Mouse (Mus musculus) urinary bladder, postnatal 25 days (tissue): ENCODE results near the gene Eid2b.

ENCODE experiments used
- DNase-seq: peaks from one replicate; pipeline ENCODE4 v3.0.0; 2022; ENCODE audit warnings: low spot score

Eid2b gene

DNA sequence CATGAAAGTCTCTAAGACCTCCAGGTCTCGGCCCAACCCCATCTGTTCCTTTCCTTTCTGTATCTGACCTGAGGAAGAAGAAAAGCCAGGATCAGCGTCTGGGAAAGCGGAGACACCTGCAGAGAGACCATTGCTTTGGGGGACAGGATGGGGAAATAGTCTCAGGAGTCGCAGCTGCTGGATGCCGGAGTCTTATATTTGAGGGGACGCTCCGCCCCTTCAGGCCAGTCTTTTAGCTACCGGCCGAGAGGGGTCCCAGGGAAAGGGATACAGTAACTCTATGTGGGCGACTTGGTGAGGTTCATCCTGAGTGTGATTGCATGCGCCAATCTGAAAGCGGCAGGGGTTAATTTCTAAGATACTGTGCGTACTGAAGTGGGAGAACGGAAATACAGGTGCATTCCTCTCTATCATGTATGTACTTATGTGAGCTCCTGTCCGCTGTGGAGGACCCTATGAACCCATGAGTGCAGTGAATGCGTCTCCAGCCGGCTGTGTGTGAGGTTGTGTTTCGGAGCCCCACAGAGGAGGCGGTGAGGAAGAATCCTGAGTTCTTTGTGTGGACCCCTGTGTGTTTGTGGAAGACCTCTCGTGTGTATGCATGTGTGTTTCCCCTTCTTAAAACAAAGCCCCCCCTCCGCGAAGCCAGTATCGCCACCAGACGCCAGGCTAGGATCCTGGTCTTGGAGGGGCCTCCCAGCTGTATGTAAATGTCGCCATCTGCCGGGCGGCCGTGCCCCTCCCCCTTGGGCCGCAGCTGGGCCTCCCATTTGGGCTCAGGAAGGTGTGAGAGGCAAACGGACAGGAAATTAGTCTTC is 24.3 kb downstream of the Eid2b start, which contains the start of gene Dll3:
TSS of gene Dll3 (minus strand) at position 623 of the 818 bp plus-strand sequence.
- DNase-seq, result peak; percentile 35

DNA sequence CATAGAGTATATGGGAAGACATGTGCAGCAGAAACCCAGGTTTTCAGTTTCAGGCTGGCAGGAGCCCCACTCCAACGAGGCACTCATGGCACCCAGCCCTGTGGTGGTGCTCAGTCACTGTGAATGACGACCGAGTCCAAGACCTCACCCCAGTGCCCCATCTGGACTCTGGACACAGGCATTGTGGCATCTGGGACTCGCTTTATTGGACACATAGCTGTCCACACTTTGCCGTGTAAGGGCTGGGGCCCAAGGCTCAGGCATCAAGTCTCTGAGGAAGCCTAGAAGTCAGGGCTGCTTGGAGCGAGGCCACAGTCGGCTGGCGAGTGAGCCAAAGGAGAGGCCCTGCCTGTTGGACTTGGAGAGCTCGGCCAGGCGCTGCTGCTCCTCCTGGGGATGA is 28.1 kb downstream of the Eid2b start:
- DNase-seq, result no peak

DNA sequence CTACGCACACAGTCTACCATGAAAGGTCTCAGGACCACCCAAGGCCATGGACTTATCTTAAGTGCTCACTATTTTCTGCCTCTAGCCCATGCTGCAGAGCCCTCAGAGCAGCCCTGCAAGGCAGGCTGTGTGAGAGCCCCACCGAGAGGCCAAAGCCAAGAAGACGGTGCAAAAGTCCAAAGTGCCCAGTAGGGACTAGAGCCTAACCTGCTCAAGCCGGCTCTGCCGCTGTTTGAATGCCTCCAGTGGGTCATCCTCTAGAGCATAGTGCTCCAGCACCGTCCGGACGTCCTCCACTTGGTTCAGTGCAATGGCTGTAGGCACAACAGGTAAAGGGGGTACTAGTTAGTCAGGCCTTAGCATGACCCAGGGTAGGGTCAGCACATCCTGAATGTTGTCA is 28.7 kb downstream of the Eid2b start:
- no peak for DNase-seq

DNA sequence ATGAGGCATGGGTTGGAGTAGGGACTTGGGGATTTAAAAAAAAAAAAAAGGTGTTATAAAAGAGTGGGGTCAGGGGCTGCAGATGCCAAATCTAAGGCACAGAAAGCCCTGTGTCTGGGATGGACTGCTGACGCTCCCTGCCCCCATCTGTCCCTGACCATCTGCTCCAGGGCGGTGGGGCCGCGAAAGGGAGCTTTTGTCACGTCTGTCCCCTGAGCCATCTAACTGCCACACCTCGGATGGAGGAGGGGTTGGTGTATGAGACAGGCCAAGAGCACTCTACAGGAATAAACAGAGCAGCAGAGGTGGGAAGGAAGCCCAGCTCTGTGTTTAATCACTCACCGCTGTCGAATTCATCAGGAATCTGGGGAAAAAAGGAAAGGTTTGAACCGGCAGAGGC is 32.2 kb downstream of the Eid2b start:
- no peak for DNase-seq

DNA sequence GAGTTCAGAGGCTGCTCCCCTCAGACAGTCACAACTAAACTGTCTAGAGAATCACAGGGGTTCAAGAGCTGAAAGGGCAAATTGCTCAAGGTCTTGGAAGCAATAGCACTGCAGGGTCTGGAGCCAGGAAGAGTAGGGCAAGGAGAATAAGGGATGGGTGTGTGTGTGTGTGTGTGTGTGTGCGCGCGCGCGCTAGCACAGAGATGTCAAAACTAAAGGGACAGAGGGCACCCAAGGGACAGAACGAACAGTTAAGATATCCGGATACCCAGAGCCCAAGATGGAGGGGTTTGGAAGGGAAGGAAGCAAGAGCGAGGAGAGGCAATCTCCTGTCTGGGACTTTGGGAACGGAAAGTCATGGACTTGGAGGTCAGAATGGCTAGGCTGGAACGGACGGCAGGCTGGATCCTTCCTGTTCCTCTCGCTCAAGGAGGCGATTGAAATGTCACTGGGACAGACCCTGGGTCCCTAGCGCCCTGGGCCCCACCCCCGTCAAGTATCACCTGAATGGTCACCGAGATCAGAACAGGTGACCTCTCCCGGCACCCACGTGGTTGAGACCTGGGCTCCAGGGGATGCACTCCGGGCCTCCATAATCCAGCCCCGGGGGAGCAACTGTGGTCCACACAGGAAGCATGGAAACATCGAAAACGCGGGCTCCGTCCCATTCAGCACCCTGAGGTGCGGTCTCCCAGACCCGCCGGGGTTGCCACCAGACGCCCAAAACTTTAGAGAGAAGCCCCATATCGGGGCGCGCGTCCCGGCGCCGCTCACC is 33.8 kb downstream of the Eid2b start:
- DNase-seq, result no peak

DNA sequence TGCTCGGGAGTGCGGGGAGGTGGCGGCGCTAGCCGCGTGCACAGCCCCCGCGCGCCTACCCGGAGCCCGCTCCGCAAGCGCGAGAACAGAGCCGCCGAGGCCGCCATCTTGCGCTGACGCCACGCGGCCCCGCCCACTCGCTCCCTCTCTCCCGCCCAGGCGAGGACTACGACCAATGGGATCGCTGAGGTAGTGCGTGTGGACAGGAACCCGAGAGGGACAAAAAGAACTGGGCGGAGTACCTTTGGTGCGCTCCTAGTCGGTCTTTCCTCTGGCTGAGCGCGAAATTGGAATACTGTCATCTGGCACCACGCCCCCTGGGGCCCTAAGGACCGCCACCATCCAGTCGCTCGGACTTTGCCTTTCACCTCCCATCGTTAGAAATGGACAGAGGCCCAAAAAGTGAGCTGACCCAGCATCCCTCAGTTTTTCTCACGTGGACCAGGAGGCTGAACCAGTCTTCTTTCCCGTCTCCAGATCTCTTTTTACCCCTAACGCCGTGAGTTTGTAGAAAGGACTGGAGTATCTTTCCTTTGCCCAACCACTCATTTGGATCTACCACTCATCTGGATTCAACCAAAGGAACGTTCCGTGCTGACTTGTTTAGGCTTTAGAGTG is 34.5 kb downstream of the Eid2b start, which contains the start of gene Timm50:
TSS of gene Timm50 (minus strand) at position 147 of the 618 bp plus-strand sequence.
- DNase-seq, result peak; percentile 98

DNA sequence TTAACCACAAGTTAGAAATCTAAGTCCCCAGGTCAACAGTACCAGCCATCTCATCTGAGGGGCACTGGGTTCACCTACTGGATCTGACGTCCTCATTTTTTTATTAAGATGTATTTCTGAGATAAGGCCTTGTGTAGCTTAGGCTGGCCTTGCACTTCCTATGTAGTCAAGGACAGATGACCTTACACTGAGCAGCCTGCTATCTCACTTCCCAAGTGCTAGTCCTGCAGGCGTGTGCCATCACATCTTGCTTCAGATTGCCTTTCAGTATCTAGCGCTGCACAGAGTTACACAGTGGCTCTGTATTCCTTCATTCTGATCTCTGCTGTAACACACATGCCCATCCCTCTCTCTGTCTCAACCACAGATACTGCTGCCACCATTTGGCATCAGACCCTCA is 40.5 kb downstream of the Eid2b start:
- no peak for DNase-seq

DNA sequence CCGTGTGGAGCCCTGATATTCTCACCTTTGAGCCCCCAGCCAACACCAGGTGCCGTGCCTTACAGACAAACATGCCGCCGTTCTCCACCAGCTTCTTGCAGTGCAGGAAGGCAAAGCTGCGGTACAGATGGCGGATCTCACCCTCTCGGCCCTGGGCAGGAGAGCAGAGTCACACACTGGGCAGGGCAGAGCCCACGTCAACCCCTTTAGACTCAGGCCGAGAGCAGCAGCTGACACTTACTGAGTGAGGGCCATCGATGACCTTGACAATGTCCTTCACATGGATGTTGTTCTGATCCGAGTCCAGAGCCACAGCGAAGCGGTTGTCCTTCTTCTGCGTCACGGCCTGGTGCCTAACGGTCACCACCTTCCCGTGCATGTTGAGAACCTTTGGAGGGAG is 41.2 kb downstream of the Eid2b start:
- DNase-seq, result no peak

DNA sequence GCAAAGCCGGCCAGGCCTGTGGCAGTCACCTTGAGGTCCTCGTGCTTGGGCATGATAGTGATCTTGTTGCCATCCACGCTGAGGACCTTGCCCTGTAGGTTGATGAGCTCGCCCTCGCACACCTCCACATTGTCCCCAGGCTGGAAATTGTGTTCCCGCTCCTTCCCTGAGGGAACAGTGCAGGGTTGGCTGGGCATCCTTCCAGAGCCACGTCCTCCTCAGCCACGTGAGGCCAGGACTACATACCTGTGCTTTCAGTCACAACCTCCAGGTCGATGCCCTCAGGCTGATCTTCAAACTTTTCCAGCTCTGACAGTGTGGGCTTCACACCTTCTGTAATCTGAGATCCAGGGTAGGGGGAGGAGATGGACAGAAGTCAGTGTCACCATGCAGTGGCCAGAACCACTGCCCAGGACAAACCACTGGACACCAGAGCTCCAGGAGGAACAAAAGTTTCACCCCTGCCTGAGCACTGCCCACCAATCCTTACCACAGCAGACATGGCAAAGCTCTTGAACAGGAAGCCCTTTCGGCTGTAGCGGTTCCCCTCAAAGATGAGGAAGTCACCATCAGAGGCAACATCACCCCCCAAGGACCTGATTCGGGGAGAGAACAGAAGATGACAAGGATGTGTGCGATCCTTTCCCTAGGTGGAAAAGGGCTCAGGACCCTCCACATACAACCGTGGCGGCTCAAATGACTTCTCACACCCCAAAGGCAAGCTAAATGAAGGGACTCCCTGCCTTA is 44.6 kb downstream of the Eid2b start:
- no peak for DNase-seq

DNA sequence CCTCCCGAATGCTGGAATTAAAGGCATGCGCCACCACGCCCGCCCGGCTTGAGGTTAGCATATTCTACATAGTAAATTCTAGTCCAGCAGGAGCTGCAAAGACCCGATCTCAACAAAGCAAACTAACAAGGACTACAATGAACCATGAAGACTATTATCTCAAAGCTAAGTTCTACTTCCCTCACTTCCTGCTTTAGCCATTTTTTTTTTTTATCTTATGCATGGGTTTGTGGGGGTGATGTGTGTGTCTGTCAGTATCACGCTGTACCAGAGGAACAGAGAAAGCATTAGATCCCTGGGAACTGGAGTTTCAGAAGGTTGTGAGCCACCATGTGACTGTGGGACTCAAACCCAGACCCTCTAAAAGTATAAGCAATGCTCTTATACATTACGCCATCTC is 47.8 kb downstream of the Eid2b start:
- no peak for DNase-seq

DNA sequence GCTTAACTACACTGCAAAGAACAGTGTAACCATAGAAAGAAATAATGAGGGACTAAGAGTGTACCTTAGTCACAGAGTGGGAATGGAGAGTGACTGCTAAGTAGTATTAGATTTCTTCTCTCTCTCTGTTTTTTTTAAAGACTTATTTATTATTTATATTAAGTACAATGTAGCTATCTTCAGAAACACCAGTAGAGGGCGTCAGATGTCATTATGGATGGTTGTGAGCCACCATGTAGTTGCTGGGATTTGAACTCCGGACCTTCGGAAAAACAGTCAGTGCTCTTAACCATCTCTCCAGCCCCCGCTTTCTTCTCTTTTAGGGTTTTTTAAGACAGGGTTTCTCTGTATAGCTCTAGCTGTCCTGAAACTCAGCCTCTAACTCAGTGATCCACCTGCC is 48.9 kb downstream of the Eid2b start:
- no peak for DNase-seq

DNA sequence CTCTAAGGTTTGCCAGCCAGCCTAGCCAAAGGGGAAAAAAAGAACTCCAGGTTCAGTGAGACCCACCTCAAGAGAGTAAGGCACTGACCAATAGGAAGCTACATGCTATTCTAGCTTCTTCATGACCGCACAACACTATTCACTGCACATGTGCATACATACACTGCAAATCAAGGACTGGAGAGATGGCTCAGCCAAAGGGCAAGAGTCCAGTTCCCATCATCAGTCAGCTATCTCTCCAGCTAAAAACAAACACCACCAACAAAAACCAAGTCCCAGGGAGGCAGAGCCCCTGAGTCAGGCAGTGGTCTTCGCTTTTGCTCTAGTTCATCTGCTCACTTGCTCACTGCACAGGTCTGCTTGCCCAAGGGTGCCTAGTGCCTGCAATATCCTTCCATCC is 50.7 kb downstream of the Eid2b start:
- DNase-seq, result no peak
